Mouse (Mus musculus): ENCODE measurements around the gene Naga. TPM values are rescaled to one million over a fixed set of nuclear protein-coding genes. Genes with fewer than 3 reads are reported as not detected.
A peak's percentile ranks its signal among the peaks of the same experiment; 100 is the strongest.
"Not testable (repeated sequence)": the region's sequence is repeated elsewhere in the genome, so short reads cannot be mapped to it uniquely, and the experiment has no call there.

Naga gene
- 10 to 100 TPM; 27.1 to 32.1 (median 29.9) TPM for total RNA-seq (2022)

DNA sequence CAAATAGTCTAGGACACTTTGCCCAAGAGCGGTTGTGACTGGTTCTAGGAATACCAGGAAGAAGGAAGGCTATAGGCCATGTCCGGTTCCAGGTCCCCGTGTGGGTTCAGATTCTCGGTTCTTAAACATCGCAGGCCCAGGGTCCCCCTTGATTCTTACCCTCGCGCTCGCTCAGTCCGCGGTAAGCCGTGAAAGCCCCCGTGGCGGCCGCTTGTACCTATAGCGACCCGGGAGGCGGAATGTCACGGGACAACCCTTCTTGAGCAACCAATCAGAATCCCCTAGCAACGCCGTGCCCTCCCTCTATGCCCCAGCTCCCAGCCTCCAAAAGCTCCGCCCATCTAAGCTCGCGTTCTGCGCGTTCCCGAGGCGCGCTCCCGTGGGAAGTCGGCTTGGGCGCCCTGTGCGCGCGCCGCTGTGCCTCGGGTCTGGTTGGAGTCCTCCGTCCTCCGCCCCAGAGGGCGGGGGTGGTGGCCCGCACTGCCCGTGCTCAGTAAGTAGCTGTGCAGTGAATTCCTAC is at the start of gene Naga, which contains the start of the genes Pheta2 and Smdt1:
Naga (minus strand) TSS at position 333 of the 520 bp plus-strand sequence.
Pheta2 (plus strand) TSS at position 350 of the 520 bp plus-strand sequence.
Smdt1 (plus strand) TSS at position 367 of the 520 bp plus-strand sequence.
- DNase-seq (ENCODE audit: low spot score) = peak; percentile 97

DNA sequence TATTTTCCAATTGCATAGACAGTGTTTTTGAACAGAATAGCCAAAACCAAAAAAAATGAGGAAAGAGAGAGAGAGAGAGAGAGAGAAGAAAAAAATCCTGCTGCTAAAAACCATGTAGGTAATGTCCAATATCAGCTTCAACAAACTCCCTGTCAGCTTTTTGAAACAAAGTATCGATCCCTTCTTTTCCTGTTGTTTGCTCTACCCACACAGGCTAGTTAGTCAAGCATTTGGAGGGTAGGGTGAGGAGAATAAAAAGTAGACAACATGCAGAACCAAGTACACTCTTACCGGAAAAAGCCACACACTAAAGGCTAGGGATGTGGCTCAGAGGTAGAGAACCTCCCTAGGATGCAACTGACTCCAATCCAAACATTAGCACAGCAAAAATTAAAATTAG is 47.0 kb upstream of the Naga start:
- DNase-seq (ENCODE audit: low spot score) = no peak

DNA sequence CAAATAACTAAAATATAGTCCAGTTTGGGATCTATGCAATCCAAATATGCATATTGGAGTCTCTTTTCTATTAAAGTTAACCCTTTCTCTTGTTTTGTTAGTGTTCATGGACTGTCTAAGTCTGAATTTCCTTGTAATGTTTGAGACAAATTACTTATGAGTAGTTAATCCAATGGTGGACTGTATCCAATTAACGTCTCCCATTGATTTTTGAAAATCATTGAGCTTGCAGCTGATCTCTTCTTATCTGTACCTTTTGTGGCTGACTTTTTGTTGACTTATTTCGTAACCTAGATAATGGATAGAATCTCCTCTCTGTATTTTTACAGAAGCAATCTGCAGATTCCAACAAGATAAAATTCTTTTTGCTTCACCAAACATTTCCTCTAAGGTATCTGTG is 43.7 kb upstream of the Naga start:
- DNase-seq (ENCODE audit: low spot score) = no peak

DNA sequence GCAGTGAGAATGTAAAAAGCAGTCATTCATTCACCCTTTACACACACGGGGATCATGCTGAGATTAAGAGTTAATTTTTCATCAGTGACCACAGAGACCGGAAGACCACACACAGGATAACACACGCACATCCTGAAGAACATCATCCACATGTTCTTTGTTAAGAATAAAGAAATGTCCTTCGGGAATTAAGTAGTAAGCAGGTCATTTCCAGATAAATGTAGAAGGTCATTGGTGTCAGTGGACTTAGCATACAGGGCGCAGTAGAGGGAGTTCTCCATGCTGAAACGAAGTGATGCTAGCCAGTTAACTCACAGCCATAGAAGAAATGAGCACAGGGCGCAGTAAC is 42.0 kb upstream of the Naga start:
- no peak for DNase-seq (ENCODE audit: low spot score)

DNA sequence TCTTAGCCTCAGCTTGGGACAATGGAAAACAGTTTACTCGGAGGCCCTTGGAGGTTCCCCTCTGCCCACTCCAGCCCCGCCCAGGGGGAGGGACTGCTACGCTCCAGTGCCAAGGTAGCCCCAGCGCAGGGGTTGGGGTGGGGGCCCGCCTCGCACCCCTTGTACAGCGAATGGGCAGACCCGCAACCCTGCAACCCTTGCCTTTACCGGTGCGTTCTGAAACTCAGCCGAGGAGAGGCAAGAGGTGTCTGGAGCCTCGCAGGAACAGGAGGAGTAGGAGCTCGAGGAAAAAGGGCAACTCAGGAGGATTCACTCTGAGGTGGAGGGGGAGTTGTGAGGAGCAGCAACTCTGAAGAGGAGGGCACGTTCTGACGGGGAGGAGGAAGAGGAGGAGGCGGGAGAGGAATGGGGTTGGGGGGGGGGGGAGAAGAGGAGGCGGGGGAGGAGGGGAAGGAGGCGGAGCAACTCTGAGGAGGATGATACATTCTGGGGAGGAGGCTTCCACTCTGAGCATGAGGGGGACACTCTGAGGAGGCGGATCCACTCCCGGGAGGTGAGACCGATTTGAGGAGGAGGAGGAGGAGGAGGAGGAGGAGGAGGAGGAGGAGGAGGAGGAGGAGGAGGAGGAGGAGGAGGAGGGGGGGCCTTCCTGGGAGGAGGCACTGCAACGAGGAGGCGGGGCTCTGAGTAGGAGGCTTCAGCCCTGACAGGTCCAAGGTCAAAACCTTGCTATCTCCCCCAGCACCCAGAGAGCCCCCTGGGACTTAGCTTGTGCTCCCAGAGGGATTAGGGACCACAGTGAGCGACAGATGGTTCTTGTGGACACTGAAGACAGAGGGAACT is 41.4 kb upstream of the Naga start, which contains the start of gene Cyp2d22:
Cyp2d22 (minus strand) TSS at position 390 of the 843 bp plus-strand sequence.
- peak; percentile 69 for DNase-seq (ENCODE audit: low spot score)

DNA sequence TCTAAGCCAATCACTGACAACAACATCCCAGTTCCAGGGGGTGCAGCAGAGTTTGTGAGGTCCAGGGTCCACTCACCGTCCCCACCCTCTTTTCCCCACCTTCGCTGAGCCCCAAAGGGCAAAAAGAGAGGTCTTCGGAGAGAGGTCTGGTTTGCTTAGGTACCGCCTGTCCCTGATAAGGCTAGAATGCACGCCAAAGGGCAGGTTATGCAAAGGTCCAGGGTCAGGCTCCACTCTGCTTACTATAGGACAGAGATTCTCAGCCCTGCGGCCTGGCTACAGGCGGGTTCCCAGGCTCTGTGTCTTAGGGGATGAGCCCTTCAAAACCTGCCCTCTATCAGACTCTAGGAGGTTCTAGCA is 40.8 kb upstream of the Naga start:
- DNase-seq (ENCODE audit: low spot score) = peak; percentile 58

DNA sequence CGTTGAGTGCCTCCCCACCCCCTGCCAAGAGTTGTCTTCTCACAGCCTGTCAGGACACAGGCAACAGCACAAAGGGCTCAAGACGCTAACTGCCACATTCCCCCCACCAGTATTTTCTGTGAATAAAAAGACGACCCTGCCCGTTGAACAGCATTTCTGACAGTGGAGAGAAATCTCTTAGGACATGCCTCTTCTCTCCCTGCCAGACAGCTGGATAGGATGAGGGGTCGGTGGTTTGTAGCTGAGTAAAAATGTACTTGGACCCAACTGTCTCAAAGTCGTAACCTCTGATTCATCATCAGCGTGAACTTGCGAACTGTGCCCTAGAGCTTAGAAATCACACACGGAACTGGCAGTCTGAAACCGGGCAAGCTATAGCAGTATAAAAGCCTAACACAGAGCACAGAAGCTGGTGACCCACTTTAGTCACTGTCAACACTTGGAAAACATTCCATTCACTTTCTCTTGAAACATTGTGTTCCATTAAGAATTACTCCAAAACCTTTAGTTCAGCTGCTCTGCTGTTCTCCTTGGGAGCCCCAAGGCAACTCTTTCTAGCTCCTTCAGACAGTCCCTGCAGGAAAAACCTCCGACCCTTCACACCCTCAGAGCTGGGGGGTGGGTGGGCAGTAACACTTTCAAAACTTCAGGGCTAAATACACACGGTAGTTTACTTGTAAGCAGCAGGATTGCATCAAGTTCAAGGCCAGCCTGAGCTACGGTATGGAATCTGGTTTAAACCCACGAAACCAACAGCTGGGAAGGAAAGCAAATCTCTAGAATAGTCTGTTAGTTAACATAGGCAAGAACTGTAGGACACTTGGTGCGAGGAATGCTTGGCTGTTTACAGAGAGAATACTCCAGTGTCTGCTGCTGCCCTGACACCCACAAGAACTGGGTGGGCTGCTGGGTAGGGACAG is 39.8 kb upstream of the Naga start:
- DNase-seq (ENCODE audit: low spot score) = peak; percentile 51

DNA sequence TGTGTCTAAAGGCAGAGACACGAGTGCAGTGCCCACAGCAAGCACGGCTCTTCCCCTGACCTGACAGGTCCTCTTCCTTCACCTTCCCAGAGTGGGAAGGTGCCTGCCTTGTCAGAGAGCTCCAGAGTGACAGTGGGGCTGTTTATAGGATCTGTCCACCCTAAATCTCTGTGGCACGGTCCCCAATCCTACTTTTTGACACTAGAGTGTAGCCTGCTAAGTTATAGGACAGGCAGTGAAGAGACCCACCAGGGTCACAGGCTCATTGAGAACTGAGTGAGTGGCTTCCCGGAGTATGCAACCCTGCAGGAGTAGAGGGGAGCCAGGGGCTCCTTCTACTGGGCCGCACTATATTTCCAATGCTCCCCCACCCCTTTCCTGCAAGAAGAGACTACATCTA is 39.0 kb upstream of the Naga start:
- no peak for DNase-seq (ENCODE audit: low spot score)

DNA sequence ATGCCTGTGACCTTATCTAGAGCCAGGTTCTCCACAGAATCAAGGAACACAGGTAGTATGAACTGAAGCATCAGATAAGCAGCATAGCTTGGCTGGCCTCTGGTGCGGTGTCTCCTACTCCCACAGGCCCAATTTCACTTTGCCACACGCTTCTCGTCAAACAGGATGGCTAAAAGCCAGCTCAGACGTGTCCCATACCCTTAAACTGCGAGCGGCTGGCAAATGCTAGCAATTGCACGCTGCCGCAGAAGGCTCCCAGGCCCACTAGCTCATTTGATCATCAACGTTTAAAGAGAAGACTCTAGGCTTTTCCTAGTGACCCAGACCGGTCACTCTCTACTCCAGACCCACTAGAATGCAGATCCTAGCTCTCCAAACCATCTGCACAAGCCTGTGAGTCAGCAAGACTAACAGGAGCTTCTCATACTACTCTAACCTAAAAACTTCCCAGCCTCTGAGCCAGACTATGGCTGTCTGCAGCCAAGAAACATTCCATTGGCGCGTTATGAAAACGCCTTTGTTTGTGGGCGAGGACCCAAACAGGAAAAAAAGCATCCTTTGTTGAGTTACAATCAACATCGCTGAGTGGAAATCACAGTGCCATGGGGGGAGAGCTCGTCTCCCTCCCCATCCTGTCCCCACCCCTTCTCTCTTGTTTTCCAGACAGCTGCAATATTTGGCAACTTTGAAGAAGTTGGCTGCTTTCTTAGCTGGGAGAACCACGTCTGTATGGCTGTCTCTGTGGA is 37.8 kb upstream of the Naga start:
- peak; percentile 90 for DNase-seq (ENCODE audit: low spot score)

DNA sequence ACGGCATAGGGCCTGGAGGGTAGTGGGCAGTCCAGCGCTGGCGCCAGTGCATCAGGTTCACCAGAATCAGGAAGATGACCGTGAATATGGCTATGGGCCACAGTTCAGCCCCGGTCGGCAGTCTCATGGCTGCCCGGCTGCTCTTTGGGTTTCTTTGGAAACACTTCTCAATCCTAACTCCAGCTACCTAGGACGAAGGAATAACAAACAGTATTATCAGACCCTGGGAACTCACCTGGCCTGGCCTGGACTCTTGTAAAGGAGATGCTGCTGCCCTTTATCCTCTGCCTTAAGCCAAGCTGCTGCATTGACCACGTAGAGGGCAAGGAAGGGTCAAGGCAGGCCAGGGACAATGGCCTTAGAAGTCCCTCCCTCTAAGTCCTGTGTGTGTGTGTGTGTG is 37.1 kb upstream of the Naga start:
- DNase-seq (ENCODE audit: low spot score) = no peak

DNA sequence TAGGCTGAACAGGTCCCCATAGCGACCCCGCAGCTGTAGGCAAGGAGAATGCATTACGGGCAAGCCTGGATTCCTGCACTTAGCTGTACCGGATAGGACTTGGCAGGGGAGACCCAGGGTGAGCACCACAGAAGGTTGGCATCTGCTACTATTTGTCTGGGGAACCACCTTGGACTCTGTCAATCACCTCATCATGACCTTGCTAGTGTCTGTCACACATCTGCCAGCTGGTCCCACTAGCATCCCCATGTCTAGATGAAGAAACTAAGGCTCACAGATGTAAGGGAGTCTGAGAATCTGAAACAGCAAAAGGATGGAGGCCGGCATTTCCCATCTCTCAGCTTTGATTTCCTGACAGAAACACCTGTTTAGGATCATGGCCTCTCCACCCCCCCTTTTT is 35.7 kb upstream of the Naga start:
- no peak for DNase-seq (ENCODE audit: low spot score)

DNA sequence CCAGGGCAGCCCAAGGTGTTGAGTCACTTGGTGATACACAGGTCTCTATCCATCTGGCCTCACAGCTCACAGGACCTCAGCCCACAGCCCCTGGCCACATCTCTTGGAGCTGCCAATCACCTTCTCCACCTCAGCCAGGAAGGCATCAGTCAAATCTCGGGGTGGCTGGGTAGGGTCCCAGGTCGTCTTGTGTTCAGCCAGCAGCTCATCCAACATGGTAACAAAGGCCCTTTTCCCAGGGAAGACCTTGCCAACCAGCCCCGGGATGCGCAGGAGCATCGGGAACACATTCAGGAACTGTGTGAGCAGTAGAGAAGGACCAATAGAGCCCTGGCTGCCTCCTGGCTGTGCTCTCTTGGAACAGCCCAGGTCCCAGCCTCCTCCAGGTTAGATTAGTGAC is 34.3 kb upstream of the Naga start:
- no peak for DNase-seq (ENCODE audit: low spot score)

DNA sequence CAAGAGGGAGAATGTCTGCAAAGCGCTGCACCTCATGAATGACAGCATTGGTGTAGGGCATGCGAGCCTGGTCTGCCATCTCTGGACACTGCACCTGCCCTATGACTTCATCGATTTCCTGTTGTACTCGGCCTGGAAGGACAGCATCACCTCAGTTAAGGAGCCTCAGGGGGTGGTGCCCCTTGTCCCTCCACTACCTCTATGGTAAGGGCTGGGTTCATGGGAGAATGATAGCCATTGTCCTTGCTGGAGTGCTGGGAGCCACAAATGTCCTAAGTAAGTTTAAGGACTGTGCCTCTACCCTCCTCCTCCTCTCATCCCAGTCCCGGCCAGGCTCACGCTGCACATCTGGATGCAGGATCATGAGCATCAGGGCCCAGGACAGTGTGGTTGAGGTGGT is 33.7 kb upstream of the Naga start:
- DNase-seq (ENCODE audit: low spot score) = no peak

DNA sequence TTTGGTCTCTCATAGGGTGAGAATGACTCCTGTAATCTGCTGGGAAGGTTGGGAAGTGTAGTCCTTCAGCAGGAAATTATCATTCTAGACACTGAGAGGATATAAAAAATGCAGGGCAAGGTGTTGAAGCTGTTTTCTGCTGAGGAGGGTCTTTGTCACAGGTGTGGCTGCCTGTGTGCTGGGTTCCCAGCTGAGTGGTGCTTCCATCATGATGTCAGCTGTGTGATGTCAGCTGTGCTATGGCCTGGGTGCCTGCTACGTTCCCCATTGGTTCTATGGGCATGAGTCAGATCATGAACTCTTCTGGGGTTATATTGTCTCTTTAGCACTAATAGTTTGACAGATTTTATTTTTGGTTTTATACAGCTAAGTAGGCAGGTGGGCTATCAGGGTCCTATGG is 30.1 kb upstream of the Naga start:
- DNase-seq (ENCODE audit: low spot score) = no peak

DNA sequence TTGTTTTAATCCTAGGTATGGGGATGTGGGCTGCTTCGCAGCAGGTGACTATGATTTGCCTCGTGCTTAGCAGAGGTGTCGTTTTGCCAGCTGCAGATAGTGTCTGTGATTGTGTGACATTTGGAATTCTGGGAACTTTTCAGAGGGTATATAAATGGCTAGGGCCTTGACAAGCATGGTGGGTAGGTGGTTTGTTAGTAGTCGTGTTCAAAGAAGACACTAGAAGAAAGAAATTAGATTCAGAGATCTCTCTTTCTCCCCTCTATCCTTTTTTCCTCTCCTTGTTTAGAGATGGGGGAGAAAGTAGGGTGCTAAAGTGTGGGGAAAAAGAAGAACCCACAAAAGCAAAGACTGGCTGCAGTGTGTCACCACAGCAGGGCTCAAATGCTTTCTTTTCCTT is 29.4 kb upstream of the Naga start:
- DNase-seq (ENCODE audit: low spot score) = no peak

DNA sequence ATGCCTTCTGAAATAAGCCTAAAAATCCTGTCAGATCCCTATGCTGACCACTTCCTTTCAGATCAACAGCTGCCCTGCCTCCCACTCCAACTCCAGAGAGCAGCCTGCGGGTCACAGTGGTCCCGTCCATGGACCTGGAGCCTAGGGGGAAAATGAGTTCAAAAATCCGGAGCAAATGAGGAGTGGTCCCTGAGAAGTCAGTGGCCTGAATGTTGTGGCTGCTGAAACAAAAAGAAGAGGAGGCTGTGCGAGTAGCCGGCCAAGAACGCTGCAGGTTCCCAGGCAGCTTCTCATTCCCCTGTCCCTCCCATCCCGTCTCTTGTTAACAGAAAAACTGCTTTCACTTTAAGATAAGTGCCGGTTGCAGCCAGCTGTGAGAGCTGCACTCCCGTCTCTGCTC is 25.8 kb upstream of the Naga start:
- DNase-seq (ENCODE audit: low spot score) = not testable (repeated sequence)

DNA sequence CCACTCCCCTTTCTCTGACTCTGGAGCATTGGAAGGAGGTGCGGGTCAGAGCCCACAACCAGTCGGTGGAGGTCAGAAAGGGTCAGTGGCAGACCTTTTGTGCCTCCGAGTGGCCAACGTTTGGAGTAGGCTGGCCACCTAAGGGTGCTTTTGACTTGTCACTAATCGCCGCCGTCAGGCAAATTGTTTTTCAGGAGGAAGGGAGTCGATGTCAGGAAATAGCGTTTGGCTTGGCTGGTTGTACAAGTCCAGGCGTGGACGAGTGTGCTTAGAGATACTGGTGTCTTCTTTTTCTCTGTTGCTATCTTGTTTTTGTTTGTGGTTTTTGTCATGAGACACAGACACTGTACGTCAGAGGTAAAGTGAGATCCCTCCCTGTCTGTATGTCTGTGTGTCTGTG is 25.1 kb upstream of the Naga start:
- not testable (repeated sequence) for DNase-seq (ENCODE audit: low spot score)

DNA sequence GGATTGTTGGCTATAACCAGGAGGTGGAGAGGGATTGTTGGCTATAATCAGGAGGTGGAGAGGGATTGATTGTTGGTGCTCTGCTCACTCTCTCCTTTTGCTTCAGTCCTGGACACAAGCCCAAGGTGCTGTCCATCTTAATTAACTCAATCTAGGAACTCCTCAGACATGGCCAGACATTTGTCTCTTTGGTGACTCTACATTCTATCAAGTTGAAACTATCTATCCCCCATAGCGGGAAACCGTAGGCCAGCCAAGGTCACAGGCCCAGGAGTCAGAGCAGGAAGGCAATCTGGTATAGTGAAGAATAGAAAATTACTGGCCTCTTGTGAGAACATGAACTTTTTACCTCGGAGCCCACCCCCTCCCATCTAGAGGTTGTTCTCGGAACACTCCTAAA is 23.5 kb upstream of the Naga start:
- peak; percentile 34 for DNase-seq (ENCODE audit: low spot score)

DNA sequence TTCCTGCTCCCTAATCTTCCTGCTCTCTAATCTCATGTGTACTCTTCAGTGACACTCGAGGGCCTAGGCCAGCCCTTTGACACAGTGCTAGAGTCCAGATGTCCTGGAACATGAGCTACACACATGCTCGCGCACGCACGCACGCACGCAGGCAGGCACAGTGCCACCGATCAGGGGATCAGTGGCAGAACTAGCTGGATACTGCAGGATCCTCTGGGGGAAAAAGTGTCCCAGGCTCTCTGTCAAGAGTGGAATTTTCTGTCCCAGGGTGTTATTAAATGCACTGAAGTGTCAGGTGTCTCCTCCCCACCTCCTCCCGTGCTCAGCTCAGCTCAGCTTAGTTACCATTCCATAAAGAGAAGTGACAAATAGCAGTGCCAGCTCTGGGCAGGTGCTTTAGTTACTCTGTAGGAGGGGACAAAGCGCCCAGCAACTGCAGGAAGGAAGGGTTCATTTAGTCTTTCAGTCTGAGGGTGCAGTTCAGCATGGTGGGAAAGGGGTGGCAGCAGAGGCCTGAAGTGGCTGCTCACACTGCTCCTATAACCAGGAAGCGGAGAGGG is 22.8 kb upstream of the Naga start:
- DNase-seq (ENCODE audit: low spot score) = no peak

DNA sequence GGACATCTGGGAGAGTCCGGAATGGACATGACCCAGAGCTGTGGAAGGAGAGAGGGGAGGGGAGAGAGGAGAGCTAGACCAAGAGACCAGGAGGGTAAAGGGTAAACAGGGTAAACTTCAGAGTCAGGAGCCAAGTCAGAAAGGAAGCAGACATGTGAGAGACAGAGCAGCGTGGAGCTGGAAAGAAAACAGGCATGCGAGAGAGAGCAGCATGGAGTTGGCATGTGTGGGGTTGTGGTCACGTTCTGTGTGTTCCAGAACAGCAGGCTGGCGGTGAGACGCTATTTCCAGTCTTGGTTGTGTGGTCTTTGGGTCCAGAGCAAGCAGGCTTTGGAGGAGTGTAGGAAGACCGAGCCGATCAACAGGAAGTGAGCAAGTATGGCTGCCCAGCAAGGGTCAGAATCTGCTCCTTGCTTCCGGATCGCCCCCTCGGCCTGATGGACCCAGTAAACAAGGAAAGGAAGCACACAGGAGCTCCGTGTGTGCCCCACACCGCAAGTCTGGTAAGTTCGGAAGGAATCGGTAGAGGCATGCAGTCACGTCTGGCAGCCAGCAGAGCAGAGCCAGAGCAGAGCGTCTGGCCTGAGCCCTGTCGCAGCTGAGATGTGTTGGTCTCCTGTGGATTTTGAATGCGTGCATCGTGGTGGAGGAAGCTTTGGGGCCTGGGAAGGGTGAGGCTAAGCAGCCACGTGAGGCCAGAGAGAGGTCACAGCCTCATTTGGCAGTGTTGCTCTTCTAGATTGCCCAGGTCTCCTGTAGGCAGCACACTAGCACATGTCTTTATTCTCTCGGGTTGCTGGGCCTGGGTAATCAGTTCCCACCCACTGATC is 19.9 kb upstream of the Naga start:
- DNase-seq (ENCODE audit: low spot score) = peak; percentile 38

Measured in heart, adult 8-10 months (tissue).